Mouse (Mus musculus): ENCODE measurements around the gene Mboat2. TPM values are rescaled to one million over a fixed set of nuclear protein-coding genes. Genes with fewer than 3 reads are reported as not detected.

The Mboat2 gene
- polyA plus RNA-seq, 1 experiment: 9.7 TPM

DNA sequence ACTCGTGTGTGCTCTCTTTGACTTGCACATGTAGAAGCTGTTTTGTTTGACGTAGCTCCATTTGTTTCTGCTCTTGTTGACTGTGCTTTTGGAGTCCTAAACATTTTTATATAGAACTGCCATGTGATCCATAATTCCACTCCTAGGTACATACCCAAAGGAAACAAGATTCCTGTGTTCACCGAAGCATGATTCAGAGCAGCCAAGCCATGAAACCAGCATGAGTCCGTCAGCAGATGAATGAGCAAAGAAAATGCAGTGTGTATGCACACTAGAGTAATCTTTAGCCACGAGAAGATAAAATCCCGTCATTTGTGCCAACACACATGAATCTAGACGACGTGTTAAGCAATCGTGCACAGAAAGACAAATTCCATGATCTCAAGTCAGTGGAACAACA lies 67.5 kb downstream of the Mboat2 start:
- Histone ChIP-seq H3K27ac (ENCODE audit: control insufficient read depth, insufficient read depth, low read depth, low read length) (no peak overlapping the region; the same call in 1 of the 2 replicates), H3K4me3 (ENCODE audit: control insufficient read depth, low read depth, low read length) (no peak overlapping the region), H3K27me3 (ENCODE audit: control insufficient read depth, insufficient read depth, low read length) (no peaks in the 10 kb centered on the region), H3K4me1 (ENCODE audit: control insufficient read depth, insufficient read depth, low read length) (peaks cover 5% of the 10 kb centered on the region), H3K36me3 (ENCODE audit: control insufficient read depth, insufficient read depth, low read length) (no peaks in the 10 kb centered on the region)
- TF ChIP-seq CTCF (IDR thresholded peaks at IDR 0.05; ENCODE audit: control insufficient read depth, insufficient read depth, insufficient replicate concordance, low read depth, low read length) (no peak), POLR2A (IDR thresholded peaks at IDR 0.05; ENCODE audit: control insufficient read depth, low read depth, low read length) (no peak)

- H3K4me1 ChIP-seq (ENCODE audit: control insufficient read depth, insufficient read depth, low read length): no peaks in the 10 kb centered on the region
- no peaks in the 10 kb centered on the region for H3K27me3 ChIP-seq (ENCODE audit: control insufficient read depth, insufficient read depth, low read length)
- H3K4me3 ChIP-seq (ENCODE audit: control insufficient read depth, low read depth, low read length): no peak overlapping the region
- H3K27ac ChIP-seq (ENCODE audit: control insufficient read depth, insufficient read depth, low read depth, low read length): no peak overlapping the region
- TF ChIP-seq POLR2A (IDR thresholded peaks at IDR 0.05; ENCODE audit: control insufficient read depth, low read depth, low read length) (no peak), CTCF (IDR thresholded peaks at IDR 0.05; ENCODE audit: control insufficient read depth, insufficient read depth, insufficient replicate concordance, low read depth, low read length) (no peak)
- H3K36me3 ChIP-seq (ENCODE audit: control insufficient read depth, insufficient read depth, low read length): no peaks in the 10 kb centered on the region
These were observed 69.0 kb downstream of the Mboat2 start for GRCm38 (mm10) chr12:24899636-24900035.

- Histone ChIP-seq H3K4me1 (ENCODE audit: control insufficient read depth, insufficient read depth, low read length) (no peaks in the 10 kb centered on the region), H3K27me3 (ENCODE audit: control insufficient read depth, insufficient read depth, low read length) (no peaks in the 10 kb centered on the region), H3K36me3 (ENCODE audit: control insufficient read depth, insufficient read depth, low read length) (no peaks in the 10 kb centered on the region), H3K27ac (ENCODE audit: control insufficient read depth, insufficient read depth, low read depth, low read length) (no peak overlapping the region), H3K4me3 (ENCODE audit: control insufficient read depth, low read depth, low read length) (no peak overlapping the region)
- TF ChIP-seq CTCF (IDR thresholded peaks at IDR 0.05; ENCODE audit: control insufficient read depth, insufficient read depth, insufficient replicate concordance, low read depth, low read length) (no peak), POLR2A (IDR thresholded peaks at IDR 0.05; ENCODE audit: control insufficient read depth, low read depth, low read length) (no peak)
These were observed 72.1 kb downstream of the Mboat2 start for GRCm38 (mm10) chr12:24902736-24903135.

- Histone ChIP-seq H3K27ac (ENCODE audit: control insufficient read depth, insufficient read depth, low read depth, low read length) (no peak overlapping the region), H3K27me3 (ENCODE audit: control insufficient read depth, insufficient read depth, low read length) (no peaks in the 10 kb centered on the region), H3K4me3 (ENCODE audit: control insufficient read depth, low read depth, low read length) (no peak overlapping the region), H3K4me1 (ENCODE audit: control insufficient read depth, insufficient read depth, low read length) (no peaks in the 10 kb centered on the region), H3K36me3 (ENCODE audit: control insufficient read depth, insufficient read depth, low read length) (no peaks in the 10 kb centered on the region)
- TF ChIP-seq POLR2A (IDR thresholded peaks at IDR 0.05; ENCODE audit: control insufficient read depth, low read depth, low read length): no peak
These were observed 77.2 kb downstream of the Mboat2 start for GRCm38 (mm10) chr12:24907894-24908293.

DNA sequence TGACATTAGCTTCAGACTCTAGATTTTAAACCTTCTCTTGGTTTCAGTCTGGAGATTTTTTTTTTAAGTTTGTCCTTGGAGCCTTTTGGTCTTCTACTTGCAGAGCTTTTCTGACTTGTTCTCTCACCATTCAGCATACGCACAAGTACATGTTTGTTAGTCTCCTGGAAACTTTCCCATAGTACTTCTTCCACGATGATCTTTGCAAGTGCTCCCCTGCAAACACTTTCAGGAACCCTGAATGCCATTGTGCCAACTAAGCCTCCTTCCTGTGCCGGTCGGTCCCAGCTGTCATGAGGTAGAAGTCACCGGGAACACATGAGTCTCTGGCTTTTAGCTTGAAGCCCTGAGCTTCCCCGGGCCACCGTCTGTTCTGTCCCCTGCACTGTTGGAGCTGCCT lies 79.0 kb downstream of the Mboat2 start:
- Histone ChIP-seq H3K4me3 (ENCODE audit: control insufficient read depth, low read depth, low read length) (no peak overlapping the region), H3K27ac (ENCODE audit: control insufficient read depth, insufficient read depth, low read depth, low read length) (no peak overlapping the region), H3K27me3 (ENCODE audit: control insufficient read depth, insufficient read depth, low read length) (no peaks in the 10 kb centered on the region), H3K36me3 (ENCODE audit: control insufficient read depth, insufficient read depth, low read length) (no peaks in the 10 kb centered on the region), H3K4me1 (ENCODE audit: control insufficient read depth, insufficient read depth, low read length) (no peaks in the 10 kb centered on the region)
- TF ChIP-seq CTCF (IDR thresholded peaks at IDR 0.05; ENCODE audit: control insufficient read depth, insufficient read depth, insufficient replicate concordance, low read depth, low read length) (no peak), POLR2A (IDR thresholded peaks at IDR 0.05; ENCODE audit: control insufficient read depth, low read depth, low read length) (no peak)

DNA sequence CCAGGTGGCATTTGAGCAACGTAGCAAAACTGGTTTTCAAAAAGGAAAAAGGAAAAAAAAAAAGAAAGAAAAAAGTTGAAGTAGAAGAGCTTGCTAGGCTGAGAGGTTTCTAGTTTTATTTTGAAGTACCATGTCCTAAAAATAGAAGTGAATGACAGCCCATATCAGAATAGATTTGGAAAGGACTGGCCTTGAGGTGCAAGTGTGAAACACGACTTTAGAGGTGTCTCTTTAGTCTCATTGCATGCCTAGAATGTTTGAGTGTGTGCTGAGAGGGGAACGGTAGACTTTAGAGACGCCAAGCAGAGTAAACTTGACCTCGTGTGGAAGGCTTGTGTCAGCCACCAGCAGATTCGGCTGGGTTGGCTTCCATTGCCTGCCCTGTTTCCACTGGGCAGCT lies 81.5 kb downstream of the Mboat2 start:
- no peak overlapping the region for H3K27ac ChIP-seq (ENCODE audit: control insufficient read depth, insufficient read depth, low read depth, low read length)
- H3K27me3 ChIP-seq (ENCODE audit: control insufficient read depth, insufficient read depth, low read length): no peaks in the 10 kb centered on the region
- H3K4me3 ChIP-seq (ENCODE audit: control insufficient read depth, low read depth, low read length): no peak overlapping the region
- no peaks in the 10 kb centered on the region for H3K4me1 ChIP-seq (ENCODE audit: control insufficient read depth, insufficient read depth, low read length)
- no peak for TF ChIP-seq POLR2A (IDR thresholded peaks at IDR 0.05; ENCODE audit: control insufficient read depth, low read depth, low read length)
- no peak for TF ChIP-seq CTCF (IDR thresholded peaks at IDR 0.05; ENCODE audit: control insufficient read depth, insufficient read depth, insufficient replicate concordance, low read depth, low read length)
- H3K36me3 ChIP-seq (ENCODE audit: control insufficient read depth, insufficient read depth, low read length): no peaks in the 10 kb centered on the region

DNA sequence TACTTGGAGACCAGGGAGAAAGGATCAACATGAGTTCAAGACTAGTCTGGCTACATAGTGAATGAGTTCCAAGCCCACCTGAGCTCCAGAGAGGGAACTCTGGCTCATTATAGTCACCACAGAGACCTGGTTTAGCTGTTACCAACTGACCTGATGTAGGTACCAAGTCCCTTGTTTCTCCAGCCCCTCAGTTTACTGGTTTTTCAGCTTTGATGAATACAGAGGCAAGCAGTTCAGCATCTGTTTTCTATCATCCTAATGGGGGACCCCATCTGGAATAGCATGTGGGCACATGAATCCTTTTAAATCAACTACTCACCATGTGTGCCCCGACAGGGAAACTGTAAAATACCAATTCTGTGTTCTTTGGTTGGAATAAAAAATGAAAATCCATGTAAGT lies 82.2 kb downstream of the Mboat2 start:
- TF ChIP-seq CTCF (IDR thresholded peaks at IDR 0.05; ENCODE audit: control insufficient read depth, insufficient read depth, insufficient replicate concordance, low read depth, low read length): no peak
- TF ChIP-seq POLR2A (IDR thresholded peaks at IDR 0.05; ENCODE audit: control insufficient read depth, low read depth, low read length): no peak
- no peaks in the 10 kb centered on the region for H3K36me3 ChIP-seq (ENCODE audit: control insufficient read depth, insufficient read depth, low read length)
- H3K4me1 ChIP-seq (ENCODE audit: control insufficient read depth, insufficient read depth, low read length): no peaks in the 10 kb centered on the region
- no peaks in the 10 kb centered on the region for H3K27me3 ChIP-seq (ENCODE audit: control insufficient read depth, insufficient read depth, low read length)
- H3K27ac ChIP-seq (ENCODE audit: control insufficient read depth, insufficient read depth, low read depth, low read length): no peak overlapping the region
- no peak overlapping the region for H3K4me3 ChIP-seq (ENCODE audit: control insufficient read depth, low read depth, low read length)

GRCm38 (mm10) chr12:24918575-24919262 lies 88.0 kb downstream of the Mboat2 start:
- TF ChIP-seq CTCF (IDR thresholded peaks at IDR 0.05; ENCODE audit: control insufficient read depth, insufficient read depth, insufficient replicate concordance, low read depth, low read length) (no peak), POLR2A (IDR thresholded peaks at IDR 0.05; ENCODE audit: control insufficient read depth, low read depth, low read length) (no peak)
- Histone ChIP-seq H3K36me3 (ENCODE audit: control insufficient read depth, insufficient read depth, low read length) (no peaks in the 10 kb centered on the region), H3K27ac (ENCODE audit: control insufficient read depth, insufficient read depth, low read depth, low read length) (no peak overlapping the region), H3K4me3 (ENCODE audit: control insufficient read depth, low read depth, low read length) (no peak overlapping the region), H3K4me1 (ENCODE audit: control insufficient read depth, insufficient read depth, low read length) (no peaks in the 10 kb centered on the region), H3K27me3 (ENCODE audit: control insufficient read depth, insufficient read depth, low read length) (no peaks in the 10 kb centered on the region)
